Mouse (Mus musculus) frontal cortex, postnatal 14 days (tissue): ENCODE data around the gene Focad.
A peak's percentile ranks its signal among the peaks of the same experiment; 100 is the strongest.
"Not testable (repeated sequence)": the region's sequence is repeated elsewhere in the genome, so short reads cannot be mapped to it uniquely, and the experiment has no call there.

ENCODE experiments used
- DNase-seq, 2 experiments: peaks; one replicate each; pipeline ENCODE4 v3.0.0; 2022; ENCODE audit warnings: low spot score in 2 of 2

Focad gene

DNA sequence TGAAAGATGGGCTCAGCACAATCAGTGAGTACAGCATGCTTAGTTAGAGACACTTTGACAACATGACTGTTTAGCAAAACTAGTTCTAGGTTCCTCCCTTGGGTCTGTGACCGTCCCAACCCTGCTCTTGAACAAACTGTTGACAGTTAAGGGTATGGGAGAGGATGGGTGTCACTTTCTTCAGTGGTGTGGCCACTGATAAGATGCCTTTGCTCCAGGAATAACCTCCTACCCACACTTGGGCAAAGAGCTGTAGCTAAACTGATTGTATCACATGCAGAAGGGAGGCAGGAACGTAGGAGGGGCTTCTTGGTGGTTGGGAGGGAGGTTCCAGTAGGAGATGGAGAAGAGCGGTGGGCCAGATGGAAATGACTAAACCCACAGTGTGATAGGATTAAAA, 213.3 kb downstream of the Focad start:
- DNase-seq, result no peak

DNA sequence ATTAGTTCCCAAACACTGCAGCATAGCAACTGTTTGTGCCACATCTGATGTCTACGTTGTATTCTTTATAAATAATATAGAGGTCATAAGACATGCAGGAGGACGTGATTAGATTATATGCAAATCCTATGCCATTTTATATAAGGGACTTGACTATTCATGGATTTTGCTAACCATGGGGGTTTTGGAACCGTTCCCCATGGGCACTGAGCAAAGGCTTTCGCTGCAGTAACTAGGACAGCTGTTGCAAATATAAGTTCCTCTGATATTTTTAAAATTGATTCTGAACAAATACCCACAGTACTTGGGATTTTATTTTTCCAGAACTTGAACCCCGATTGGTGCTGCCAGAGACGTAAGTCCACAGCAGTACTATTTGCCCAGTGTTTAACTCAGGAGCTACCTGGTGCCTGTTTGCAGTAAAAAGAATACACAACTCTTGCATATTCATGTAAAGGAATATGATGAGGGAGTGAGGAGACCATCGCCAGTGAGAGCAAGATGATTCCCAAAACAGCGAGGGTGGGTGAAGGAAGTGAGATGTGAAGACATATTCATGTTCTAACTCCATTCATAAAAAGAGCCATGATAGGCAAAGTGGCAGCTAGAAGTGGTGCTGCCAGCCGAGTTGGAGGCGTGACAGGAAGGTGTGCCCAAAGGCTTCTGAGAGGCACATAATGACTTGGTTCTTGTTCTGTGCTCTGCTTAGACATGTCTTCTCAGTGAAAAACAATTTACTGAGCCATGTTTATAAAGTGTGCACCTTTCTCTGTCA, 214.1 kb downstream of the Focad start:
- DNase-seq, result no peak

DNA sequence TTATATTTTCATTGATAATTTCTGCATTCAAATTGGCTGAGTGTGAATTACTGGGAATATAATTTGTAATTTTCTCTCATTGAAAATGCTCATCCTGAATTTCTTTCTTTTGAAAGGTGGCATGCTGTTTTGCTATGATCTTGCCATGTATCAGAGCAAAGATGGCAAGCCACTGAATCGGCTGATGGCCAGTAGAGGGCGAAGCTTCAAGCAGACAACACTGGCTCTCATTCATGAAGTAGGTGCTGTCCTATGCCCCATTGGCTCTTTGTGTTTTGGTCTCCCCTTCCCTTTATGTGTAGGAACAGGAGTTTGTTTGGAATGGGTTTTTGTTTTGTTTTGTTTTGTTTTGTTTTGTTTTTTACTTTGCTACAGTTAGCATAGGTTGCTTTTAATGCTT, 215.2 kb downstream of the Focad start:
- DNase-seq, result no peak

DNA sequence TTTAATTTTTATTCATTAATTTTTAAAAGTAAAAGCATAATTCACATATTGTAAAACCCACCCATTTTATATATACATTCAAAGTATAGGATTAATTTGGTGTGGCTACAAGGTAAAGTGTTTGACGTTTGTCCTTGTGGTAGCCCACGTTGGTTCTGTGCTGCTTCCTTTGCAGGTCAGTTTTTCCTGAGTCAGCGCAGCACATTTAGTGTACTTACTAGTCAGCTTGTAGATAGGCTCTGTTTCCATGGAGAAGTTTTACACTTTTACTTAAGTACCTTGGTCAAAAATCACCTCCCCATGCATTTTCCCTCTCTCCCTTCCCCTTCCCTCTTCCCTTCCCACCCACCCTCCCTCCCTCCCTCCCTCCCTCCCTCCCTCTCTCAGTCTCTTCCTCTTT, 220.5 kb downstream of the Focad start:
- DNase-seq, result no peak

DNA sequence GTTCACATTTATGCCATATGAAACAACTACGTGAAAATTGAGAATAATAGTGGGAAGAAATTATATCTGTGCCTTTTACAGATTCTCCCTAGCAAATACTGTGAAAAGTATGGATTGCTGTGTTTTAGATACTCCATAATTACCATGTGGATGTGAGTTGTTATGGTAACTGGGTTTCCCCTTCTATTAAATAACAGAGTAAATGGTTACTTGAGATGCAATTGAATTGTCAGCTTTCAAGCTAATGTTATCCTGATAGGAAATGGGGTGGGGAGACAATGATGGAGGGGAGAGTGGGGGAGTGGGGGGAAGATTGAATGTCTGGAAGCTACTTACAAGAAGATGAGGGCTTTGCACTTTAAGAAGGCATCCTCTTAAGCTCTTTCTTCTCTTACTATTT, 225.6 kb downstream of the Focad start:
- no peak for DNase-seq

GRCm38 (mm10) chr4:88325392-88325791, 231.0 kb downstream of the Focad start:
- no peak for DNase-seq

GRCm38 (mm10) chr4:88334533-88334932, 240.1 kb downstream of the Focad start:
- no peak for DNase-seq

- no peak for DNase-seq
Observed at GRCm38 (mm10) chr4:88336753-88337152, 242.3 kb downstream of the Focad start.

- no peak for DNase-seq
Observed at GRCm38 (mm10) chr4:88337365-88337764, 242.9 kb downstream of the Focad start.

GRCm38 (mm10) chr4:88338130-88338529, 243.7 kb downstream of the Focad start:
- DNase-seq, result no peak

DNA sequence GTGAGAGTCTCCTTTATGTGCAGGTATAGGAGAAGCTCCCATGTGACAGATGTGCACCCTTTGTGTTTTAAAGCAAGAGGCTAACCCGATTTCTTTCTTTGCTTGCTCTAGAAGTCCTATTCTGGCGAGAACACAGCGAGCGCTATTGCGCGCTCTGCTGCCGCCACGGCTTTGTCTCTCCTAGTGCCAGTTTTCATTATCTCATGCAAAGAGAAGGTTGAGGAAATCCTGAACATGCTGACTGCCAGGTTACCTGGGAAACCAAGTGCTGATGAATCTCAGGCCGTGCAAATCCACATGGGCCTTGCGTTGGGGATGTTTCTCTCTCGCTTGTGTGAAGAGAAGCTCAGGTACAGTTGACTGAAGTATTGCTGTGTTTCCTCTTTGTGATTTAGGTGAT, 250.0 kb downstream of the Focad start:
- peak in 1 of 2 experiments; percentile 17 for DNase-seq

- DNase-seq, result no peak
Observed at GRCm38 (mm10) chr4:88345065-88345464, 250.6 kb downstream of the Focad start.

- no peak for DNase-seq
Observed at GRCm38 (mm10) chr4:88345938-88346337, 251.5 kb downstream of the Focad start.

DNA sequence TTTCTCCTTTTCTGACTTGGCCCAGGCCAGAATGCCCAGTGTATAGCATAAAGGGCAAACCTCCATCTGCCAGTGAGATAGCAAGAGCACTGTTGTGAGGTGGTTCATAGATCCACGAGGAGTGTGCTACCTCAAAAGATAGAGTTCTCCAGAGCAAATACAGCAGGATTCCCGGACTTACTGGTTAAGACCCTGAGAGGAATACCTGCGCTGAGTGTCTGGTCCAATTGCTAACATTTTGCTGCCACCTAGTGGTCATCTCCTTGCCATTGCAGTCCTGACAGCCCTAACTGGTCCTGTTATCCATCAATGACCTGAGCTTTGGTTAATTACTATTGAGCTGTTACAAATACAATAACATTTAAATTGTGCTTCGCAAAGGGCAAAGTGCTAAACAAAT, 256.5 kb downstream of the Focad start:
- DNase-seq, result peak; percentile 36 to 53

DNA sequence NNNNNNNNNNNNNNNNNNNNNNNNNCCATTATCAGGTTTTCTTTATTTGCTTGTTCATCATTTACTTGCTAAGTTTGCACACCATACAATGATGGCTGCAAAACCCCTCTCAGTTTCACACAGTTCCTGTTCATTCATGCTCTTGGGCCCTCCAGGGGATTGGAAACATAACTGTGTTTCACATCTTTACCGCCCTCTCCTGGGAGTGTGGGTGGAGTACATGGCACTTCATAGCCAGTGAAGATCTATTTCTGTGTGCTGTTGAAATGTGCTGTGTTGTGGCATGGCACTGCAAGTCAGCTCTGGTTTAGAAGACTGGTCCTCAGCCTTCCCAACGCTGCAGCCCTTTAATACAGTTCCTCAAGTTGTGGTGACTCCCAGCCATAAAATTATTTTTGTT, 262.2 kb downstream of the Focad start:
- DNase-seq, result no peak

GRCm38 (mm10) chr4:88357431-88357830, 263.0 kb downstream of the Focad start:
- no peak for DNase-seq

DNA sequence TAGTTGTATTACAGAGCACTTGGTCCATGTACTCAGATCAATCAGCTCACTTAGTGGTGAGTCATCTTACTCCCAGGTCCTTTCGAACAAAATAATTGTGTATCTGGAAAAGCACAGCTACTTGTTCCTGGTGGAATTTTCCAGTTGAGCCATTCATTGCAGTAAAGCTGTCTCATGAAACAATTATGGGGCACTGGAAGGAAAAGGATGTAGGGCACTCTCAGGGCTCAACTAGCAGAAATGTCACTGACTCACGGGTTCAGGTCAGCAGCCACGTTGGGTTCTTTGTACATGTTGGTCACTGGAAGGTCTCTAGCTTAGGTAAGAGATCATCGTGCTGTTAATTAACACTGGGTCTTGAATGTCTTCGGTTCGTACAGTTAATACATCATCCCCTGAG, 275.5 kb downstream of the Focad start:
- DNase-seq, result no peak

- no peak for DNase-seq
Observed at GRCm38 (mm10) chr4:88370819-88371218, 276.4 kb downstream of the Focad start.

DNA sequence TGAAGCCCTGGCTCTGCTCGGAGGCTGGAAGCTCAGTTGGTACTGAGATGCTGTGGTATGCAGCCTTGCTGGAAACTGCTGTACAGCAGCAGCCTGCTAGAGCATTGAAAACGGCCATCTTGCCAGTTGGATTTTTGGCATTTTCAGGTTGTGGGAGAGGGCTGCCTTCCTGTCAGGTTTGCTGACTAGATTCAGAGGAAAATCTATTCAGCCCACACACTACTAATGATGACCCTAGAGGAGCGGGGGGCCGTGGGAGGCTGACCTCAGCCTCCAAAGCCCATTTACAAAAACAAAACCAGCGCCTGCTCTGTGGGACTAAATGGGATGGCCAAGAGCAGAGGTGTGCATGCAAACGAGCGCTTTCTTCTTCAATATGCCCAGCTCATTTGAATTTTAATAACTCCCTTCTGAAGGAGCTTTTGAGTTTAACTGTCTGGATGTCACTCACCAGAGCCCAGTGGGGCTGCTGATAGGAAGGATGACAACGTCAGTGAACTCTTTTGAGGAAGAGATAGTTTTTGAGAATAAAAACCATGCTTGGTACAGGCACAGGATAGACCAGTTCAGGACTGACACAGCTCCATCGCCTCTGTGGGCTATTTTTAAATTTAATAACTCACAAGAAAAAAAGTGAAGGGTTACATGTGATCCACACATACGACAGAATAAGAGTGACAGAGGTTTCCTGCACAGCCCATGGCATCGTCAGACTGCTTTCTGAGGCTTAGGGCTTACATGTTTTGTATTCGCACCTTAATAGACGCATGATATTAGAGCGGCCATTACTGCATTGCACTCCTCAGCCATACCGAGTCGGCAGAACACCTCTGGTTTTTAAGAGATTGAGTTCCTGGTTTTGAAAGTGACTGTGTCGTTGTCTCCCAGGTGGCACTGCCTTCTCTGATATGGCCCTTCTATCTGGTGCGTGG, 278.1 kb downstream of the Focad start:
- no peak for DNase-seq

GRCm38 (mm10) chr4:88390036-88390435, 295.6 kb downstream of the Focad start:
- no peak for DNase-seq

DNA sequence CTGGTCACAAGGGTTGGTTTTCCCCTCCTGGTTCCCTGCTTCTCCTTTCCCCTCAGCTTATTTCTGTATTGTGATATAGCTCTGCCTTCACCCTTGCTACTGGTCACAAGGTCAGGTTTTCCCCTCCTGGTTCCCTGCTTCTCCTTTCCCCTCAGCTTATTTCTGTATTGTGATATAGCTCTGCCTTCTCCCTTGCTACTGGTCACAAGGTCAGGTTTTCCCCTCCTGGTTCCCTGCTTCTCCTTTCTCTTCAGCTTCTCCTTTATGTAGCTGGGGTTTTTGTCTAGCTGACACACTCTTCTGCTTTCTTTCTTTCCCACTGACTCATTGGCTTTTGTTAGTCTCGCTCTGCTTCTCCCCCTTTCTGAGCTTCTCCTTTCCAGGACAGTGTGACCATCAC, 296.2 kb downstream of the Focad start:
- DNase-seq, result not testable (repeated sequence)

- DNase-seq, result no peak
Observed at GRCm38 (mm10) chr4:88395717-88396116, 301.3 kb downstream of the Focad start.

- no peak for DNase-seq
Observed at GRCm38 (mm10) chr4:88396995-88397521, 302.6 kb downstream of the Focad start.
